Mouse (Mus musculus): ENCODE measurements at regions not wholly inside any gene's neighbourhood (a gene's known extent, or its start where the extent isn't known, plus 50 kb on each side); places are given as distances from the start of the nearest gene placed in this dataset.
A peak's percentile ranks its signal among the peaks of the same experiment; 100 is the strongest.

- DNase-seq (ENCODE audit: low spot score in 2 of 2) = no peak
These were observed 150.1 kb upstream of the Stmnd1 start for GRCm38 (mm10) chr13:46123446-46123845.

GRCm38 (mm10) chr13:46116576-46116975, 151.8 kb upstream of the Atxn1 start:
- DNase-seq (ENCODE audit: low spot score in 2 of 2) = peak in 1 of 2 experiments; percentile 61

GRCm38 (mm10) chr13:46104971-46105370, 140.2 kb upstream of the Atxn1 start:
- DNase-seq (ENCODE audit: low spot score in 2 of 2) = no peak

- DNase-seq (ENCODE audit: low spot score in 2 of 2) = no peak
These were observed 133.8 kb upstream of the Atxn1 start for GRCm38 (mm10) chr13:46098621-46099020.

- peak in 1 of 2 experiments; percentile 65 for DNase-seq (ENCODE audit: low spot score in 2 of 2)
These were observed 133.3 kb upstream of the Atxn1 start for GRCm38 (mm10) chr13:46098131-46098530.

- DNase-seq (ENCODE audit: low spot score in 2 of 2) = no peak
These were observed 132.2 kb upstream of the Atxn1 start for GRCm38 (mm10) chr13:46096968-46097367.

- peak in 1 of 2 experiments; percentile 48 for DNase-seq (ENCODE audit: low spot score in 2 of 2)
These were observed 131.6 kb upstream of the Atxn1 start for GRCm38 (mm10) chr13:46096416-46096815.

GRCm38 (mm10) chr13:46092787-46093186, 128.0 kb upstream of the Atxn1 start:
- DNase-seq (ENCODE audit: low spot score in 2 of 2) = peak in 1 of 2 experiments; percentile 36

- DNase-seq (ENCODE audit: low spot score in 2 of 2) = no peak
These were observed 126.3 kb upstream of the Atxn1 start for GRCm38 (mm10) chr13:46091109-46091508.

GRCm38 (mm10) chr13:46088237-46088636, 123.4 kb upstream of the Atxn1 start:
- DNase-seq (ENCODE audit: low spot score in 2 of 2) = no peak

- DNase-seq (ENCODE audit: low spot score in 2 of 2) = no peak
These were observed 122.9 kb upstream of the Atxn1 start for GRCm38 (mm10) chr13:46087663-46088062.

GRCm38 (mm10) chr13:46076879-46077278, 112.1 kb upstream of the Atxn1 start:
- no peak for DNase-seq (ENCODE audit: low spot score in 2 of 2)

GRCm38 (mm10) chr13:46071670-46072069, 106.9 kb upstream of the Atxn1 start:
- no peak for DNase-seq (ENCODE audit: low spot score in 2 of 2)

- no peak for DNase-seq (ENCODE audit: low spot score in 2 of 2)
These were observed 104.8 kb upstream of the Atxn1 start for GRCm38 (mm10) chr13:46069571-46069970.

GRCm38 (mm10) chr13:46062758-46063157, 98.0 kb upstream of the Atxn1 start:
- DNase-seq (ENCODE audit: low spot score in 2 of 2) = no peak

GRCm38 (mm10) chr13:46059870-46060269, 95.1 kb upstream of the Atxn1 start:
- no peak for DNase-seq (ENCODE audit: low spot score in 2 of 2)

GRCm38 (mm10) chr13:46058862-46059261, 94.1 kb upstream of the Atxn1 start:
- DNase-seq (ENCODE audit: low spot score in 2 of 2) = no peak

- DNase-seq (ENCODE audit: low spot score in 2 of 2) = no peak
These were observed 93.5 kb upstream of the Atxn1 start for GRCm38 (mm10) chr13:46058341-46058740.

- DNase-seq (ENCODE audit: low spot score in 2 of 2) = no peak
These were observed 90.6 kb upstream of the Atxn1 start for GRCm38 (mm10) chr13:46055410-46055809.

- DNase-seq (ENCODE audit: low spot score in 2 of 2) = peak in 1 of 2 experiments; percentile 29
These were observed 78.8 kb upstream of the Atxn1 start for GRCm38 (mm10) chr13:46043568-46043967.

- peak in 1 of 2 experiments; percentile 54 for DNase-seq (ENCODE audit: low spot score in 2 of 2)
These were observed 78.2 kb upstream of the Atxn1 start for GRCm38 (mm10) chr13:46043016-46043415.

GRCm38 (mm10) chr13:46042224-46042623, 77.4 kb upstream of the Atxn1 start:
- no peak for DNase-seq (ENCODE audit: low spot score in 2 of 2)

GRCm38 (mm10) chr13:46041475-46041874, 76.7 kb upstream of the Atxn1 start:
- DNase-seq (ENCODE audit: low spot score in 2 of 2) = no peak

- DNase-seq (ENCODE audit: low spot score in 2 of 2) = no peak
These were observed 75.3 kb upstream of the Atxn1 start for GRCm38 (mm10) chr13:46040062-46040461.
